Mouse (Mus musculus) T-cell, adult 2 months (primary cell): ENCODE results near the gene Irf2.

Source experiments
- DNase-seq: peaks from one replicate; pipeline ENCODE4 v3.0.0; 2022; ENCODE audit warnings: low spot score

Gene Irf2

DNA sequence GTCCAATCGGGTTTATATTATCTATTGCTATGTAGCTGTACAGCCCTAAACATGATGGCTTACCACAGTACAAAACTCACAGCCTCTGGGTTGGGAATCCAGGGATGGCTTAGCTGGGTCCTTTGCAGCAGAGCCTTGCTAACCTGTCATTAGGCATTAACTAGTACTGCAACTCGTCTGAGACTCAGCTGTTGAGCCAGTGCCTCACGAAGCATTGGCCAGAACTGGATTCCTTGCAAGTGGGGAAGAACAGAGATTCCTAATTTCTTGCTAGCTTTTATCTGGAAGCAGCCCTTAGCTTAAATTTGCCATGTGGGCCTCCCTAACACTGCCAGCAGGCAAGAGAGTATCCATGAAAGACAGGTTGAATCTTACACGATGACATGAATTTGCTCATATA lies 104.3 kb downstream of the Irf2 start:
- no peak for DNase-seq

DNA sequence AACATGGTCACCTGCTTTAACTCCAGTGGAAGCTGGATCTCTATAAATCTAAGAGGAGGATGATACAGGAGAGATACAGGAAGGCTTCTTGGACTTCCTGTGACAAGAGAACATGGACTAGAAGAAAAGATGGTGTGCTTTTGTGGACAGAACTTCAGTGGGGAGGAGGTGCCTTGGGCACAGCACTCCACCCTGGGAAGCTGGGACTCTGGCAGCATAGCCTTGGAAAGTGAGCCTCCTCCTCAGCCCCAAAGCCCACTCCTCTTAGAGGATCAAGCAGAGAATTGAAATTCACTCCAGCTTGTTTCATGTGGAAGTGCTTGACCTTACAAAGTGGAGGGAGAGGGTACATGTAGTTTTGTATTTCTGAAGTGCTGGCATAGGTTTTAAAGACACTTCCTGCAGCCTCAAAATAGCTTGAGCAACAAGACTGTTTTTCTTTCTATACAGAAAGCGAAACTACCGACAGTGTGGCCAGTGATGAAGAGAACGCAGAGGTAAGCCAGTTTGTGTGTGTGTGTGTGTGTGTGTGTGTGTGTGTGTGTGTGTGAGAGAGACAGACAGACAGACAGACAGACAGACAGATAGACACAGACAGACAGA lies 104.9 kb downstream of the Irf2 start:
- peak; percentile 72 for DNase-seq

DNA sequence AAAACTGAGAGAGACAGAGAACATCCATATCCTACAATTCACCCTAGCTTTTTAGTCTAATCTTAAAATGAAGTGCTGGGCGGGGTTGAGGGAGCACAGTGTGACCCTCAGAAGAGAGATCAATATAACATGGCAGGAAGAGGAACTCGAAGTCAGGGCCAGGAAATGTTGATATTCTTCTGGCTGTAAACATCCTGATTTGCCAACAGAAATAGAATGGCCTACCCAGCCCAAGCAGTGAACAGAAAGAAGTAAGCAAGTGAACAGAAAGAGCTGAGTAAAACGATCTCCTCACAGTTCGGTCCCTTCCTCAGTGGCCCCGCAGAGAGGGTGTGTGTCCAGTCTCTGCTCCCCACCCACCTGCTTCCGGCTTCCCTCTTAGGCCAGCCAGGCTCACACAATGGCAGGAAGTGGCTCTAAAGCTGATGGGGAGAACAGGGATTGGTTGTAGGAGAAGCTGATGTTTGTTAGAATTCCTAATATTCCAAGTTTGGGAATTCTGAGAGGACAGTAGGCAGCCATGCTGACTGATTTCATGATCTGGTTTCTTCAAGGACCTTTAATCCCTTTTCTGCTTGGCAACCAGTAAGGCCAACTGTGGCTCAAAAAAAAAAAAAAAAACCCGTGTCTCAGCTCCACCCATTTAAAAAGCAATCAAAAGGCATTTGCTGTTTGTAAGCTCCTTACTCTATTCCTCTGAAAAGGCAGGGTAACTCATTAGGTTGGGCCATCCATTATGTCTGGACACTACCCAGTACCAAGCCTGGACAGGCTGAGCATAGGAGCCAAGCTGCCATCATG lies 105.6 kb downstream of the Irf2 start:
- peak; percentile 74 for DNase-seq

DNA sequence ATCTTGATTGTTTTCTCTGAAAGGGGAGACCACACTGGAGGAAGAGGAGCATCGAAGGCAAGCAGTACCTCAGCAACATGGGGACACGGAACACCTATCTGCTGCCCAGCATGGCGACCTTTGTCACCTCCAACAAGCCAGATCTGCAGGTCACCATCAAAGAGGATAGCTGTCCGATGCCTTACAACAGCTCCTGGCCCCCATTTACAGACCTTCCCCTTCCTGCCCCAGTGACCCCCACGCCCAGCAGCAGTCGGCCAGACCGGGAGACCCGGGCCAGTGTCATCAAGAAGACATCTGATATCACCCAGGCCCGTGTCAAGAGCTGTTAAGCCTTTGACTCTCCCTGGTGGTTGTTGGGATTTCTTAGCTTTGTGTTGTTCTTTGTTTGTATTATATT lies 106.4 kb downstream of the Irf2 start:
- no peak for DNase-seq

DNA sequence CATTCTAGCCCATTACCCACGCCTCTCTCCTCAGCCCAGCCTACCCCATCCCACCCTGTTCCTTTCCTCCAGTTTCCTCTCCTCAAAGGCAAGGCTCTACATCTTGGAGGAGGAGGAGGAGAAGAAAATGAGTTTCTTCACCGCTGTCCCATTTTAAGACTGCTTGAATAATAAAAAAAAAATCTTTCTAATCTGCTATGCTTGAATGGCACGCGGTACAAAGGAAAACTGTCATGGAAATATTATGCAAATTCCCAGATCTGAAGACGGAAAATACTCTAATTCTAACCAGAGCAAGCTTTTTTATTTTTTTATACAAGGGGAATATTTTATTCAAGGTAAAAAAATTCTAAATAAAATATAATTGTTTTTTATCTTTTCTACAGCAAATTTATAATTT lies 107.4 kb downstream of the Irf2 start:
- no peak for DNase-seq

DNA sequence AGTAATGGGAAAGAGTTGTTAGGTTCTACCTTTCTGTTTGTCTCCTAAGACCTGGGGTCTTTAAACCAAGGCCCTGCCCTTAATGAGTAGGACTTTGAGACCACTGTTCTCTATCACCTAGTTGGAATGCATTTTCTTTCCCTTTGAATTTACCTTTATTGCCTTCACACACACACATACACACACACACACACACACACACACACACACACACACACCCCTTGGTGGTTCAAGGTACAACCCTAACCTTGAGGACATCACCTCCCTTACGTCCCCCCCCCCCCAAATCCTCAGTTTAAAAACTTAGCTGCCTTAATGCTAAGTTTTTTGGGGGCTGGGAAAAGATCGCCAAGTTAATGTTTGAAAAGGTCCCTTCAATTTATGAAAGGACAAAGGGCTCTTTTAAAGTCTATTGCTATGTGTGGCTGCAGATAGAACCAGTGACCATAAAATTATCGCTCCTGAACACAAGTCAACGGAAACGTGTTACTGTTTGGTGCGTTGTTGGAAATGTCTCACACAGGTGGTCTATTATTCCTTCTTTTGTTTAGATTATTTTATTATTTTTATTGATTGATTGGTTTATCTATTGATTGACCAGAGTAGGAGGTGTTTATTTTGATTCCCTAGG lies 108.6 kb downstream of the Irf2 start:
- no peak for DNase-seq

DNA sequence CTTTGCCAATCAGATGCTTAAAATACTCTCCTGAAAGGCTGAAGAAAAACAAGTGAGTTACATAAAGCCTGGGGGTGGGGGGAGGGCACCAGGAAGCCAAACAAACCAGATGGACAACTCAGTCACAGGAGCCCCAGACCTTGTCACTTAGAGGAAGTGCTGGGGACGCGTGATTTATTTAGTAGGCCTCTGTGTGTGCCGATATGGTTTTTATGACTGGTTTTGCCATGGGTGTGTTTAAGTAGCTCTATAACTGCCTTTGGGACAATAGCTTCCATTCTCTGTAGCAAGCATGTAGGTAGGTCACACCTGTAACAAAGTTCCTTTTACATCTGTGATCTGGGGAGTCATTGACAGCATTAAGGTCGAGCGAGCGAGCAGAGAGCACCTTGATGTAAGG lies 109.4 kb downstream of the Irf2 start:
- DNase-seq: no peak

DNA sequence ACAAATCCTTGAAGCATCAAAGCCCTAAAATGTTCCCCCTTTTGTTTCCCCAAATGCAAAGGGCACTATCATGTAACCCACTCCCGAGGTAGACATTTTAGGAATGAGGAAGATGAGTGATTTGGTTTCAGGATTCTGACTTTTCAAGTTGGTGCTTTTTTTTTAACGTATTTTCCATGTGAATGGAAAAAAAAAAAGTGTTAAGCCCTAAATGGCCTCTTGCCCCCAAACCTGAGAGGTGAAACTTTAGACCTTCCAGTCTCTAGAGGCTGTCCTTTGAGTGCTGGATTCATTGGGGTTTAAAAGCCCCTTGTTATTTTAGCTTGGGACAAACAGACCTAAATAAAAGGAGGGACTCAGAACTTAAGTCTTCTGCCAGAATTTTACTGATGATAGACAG lies 109.9 kb downstream of the Irf2 start:
- no peak for DNase-seq

DNA sequence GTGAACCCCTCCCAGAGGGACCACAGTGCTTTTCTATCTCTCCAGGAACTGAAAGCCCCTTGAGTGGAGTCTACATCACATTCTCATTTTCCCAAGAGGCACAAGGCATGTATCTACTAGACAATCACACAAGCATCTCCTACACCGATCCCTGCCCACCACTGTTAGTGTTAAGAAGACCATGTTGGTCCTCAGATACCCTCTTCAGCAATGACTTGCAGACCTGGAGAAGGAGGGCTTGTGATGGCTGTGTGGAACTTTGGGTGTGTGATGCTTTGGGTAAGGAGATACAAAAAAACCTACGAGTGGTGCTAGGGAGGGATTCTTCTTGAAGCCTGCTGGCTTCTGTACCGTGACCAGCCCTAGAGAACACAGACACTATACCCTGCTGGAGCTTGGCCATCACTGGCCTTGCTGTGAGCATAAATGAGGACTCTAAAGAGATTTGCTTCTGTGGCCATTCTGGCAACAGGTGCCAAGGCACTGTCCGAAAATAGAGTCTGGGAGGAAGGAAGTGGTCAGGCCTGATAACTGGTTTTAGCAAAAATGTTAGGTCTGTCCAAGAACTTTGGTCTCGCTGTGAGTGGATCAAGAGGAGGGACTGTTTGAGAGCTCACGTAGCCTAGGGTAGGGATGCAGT lies 110.8 kb downstream of the Irf2 start:
- DNase-seq: no peak

DNA sequence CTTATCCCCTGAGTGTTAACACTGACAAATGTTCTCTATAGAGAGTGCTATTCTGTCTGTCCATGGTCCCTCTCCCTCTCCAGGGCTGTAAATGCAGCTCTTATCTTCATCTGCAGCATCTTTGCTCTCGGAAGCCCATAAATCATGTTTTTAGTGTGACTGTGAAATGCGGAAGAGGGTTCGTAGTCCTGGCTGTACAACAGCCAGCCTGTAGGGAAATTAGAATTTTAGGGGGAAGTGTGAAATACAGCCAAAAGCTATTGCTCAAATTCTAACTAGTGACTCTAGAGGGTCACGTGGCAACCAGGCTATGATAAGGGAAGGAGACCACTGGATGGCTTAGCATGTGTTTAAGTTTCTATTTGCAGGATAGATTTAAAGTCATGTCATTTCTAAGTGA lies 112.0 kb downstream of the Irf2 start:
- no peak for DNase-seq

DNA sequence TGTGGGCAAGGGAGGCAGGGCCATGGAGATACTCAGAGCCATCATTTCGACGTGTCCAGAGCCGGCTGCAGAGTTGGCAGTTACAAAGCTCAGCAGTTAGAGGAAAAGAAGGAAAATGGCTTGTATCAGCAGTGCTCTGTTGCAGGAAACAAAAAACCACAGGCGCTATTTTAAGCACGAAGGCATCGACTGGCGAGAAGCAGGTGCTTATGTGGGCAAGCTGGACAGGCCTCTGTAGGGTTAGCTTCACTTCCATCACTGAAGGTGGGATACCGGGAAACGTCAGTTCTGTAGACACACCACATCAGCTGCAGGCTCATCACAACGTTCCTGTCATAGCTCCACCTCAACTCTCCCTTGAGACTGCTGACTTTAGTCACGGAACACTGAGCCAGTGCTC lies 112.8 kb downstream of the Irf2 start:
- no peak for DNase-seq

DNA sequence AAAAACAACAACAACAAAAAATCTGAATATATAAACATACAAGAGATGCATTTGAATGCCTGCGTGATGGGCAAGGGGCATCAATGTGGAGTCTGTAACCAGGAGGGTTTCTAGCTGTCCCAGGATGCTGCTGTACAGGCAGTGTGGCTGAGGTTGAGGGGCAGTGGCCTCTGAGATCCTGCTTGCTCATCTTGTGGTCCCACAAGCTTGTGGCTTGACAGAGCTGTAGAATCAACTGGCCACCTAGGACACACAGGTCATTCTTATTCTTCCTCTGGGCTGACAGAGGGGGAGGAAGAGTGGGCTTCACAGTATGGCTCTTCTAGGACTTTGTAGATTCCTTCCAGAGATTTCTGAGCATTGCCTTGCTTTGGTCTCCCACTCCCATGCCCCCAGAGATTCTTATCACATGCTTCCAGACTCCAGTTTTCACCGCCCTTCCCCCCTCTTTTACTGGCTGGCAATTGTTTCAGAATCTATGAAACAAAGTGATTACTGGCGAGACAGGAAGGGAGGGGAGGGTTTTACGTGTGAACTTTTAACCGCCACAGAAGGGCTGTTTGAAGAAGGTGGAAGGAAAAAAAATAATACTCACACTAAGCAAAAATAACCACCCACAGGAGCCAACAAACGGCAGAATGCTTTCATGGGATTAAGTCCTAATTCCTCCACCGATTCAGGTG lies 119.8 kb downstream of the Irf2 start:
- DNase-seq: peak; percentile 65

DNA sequence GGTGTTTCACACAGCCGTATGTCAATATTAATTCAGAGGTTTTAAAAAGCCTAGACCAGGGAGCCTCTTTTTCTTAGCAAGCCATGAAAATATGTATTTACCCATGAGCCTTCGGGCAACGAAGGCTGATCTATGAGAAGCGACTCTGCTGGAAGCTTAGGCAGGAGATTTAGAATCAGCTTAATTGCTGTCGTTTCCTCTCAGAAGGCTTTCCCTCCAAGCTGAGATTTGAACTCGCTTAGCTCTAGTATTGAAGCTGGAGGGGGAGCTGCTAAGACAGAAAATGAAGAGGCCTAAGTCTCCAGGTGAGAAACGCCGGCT lies 120.3 kb downstream of the Irf2 start:
- DNase-seq: no peak

DNA sequence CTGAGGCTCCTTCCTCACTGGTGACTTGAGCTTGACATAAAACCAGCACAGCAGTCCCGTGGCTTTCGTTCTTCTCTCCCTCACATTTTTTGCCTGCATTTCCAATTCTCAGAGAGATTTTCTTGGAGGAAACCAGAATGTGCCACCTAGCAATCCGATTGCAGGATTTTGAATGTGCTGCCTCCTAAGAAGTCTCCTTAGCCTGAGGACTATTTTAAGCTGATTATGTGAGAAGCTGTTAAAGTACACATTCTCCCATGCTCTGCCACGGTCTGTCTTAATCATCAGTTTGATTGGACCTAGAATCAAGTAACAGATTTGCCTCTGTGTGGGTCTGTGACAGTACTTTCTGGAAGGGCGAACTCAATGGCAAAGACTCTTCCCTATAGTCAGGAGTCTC lies 123.0 kb downstream of the Irf2 start:
- no peak for DNase-seq

DNA sequence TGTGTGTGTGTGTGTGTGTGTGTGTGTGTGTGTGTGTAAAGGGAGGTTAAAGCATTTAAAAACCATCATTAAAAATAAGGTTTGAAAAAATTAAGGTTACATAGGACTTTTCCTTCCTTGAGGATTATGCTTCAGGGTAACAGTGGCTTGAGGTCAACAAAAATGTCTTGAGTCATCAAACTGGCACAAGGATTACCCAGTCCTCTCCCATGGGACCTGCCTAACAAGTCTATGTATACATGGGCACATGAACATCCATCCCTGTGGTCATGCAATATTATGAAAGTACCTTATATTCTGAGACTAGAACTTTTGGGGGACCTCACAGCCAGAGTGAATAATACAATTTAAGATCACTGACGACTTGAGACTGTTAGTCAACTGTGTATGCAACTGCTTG lies 125.9 kb downstream of the Irf2 start:
- DNase-seq: no peak

DNA sequence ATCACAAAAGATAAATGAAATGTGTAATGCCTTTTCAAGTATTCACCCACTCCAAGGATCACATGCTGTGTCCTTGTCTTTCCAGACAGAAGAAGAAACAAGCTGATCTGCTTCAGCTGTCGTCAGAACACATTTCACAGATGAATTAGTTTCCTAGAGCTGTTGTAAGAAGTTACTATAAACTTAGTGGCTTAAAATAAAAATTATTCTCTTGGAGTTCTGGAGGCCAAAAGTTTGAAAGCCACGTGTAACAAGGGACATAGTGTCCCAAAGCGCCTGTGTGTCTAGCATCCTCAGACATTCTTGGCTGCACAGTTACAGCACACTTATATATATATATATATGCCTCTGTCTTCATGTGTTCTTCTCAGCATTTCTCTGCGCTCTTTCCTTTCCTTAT lies 127.9 kb downstream of the Irf2 start:
- DNase-seq: no peak

DNA sequence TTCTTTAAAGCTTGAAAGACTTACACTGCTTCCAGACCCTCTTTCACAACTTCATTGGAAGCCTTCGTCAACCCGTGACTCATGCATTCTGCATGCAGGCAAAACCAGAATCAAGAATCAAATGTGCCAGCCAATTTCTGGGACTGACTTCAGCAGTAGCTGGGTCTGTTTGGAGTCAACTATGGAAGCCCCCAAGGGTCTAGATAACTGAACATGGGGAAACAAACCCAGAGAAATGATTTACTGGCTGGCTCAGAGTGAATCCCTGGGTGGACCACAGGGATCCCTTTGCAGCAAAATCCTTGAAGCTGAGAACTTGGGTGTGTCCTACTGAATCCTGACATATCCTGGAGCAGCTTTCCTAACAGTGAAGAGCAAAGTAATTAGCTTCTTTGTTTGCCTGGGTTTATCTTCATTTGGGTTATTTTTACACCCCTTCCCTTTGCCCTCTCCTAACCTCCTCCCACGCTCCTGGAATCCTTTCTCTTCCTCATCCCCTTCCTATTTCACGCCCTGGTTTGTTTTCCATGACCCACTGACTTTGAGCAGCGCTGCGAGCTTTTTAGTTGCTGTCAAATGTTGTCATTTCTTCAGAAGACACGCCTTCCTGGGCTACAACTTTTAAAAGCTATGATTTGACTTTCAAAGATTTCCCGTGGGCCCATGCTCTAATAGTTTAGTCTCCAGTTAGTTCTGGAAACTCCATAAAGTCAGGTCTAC lies 129.0 kb downstream of the Irf2 start:
- no peak for DNase-seq

DNA sequence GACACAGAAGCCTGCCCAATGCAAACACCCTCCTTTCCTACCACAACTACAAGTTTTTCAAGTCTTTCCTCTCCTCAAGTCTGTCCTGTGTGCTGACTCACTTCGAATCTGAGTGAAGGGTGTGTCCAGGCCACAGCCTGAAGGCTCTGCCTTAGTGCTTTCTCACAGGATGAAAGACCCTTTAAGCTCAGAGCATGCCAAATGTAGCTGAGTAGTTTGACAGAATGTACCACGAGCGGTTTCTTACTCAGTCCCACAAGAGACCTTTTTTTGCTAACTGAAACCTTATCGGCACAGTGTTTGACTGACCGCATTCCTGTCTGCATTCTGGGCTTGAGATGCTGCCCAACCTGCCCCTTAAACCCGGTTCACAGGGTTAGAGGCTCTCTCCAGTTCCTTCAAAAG lies 130.0 kb downstream of the Irf2 start:
- DNase-seq: no peak

DNA sequence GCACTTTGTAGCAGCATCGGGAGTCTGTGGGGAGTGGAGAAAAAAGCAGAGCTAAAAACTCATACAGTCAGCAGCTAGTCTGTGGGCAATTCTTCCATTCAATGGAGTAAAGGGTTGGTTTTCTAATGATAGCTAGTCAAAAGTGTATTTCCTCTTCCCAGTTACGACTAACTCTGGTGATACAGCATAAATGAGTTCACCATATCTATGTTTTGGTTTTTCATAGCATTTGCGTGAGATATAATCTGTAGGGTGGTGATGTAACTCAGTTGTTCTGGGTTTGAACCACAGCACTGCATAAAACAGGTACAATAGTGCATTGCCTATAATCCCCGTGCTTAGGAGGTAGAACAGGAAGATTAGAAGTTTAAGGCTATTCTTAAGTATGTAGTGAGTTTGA lies 131.6 kb downstream of the Irf2 start:
- no peak for DNase-seq

DNA sequence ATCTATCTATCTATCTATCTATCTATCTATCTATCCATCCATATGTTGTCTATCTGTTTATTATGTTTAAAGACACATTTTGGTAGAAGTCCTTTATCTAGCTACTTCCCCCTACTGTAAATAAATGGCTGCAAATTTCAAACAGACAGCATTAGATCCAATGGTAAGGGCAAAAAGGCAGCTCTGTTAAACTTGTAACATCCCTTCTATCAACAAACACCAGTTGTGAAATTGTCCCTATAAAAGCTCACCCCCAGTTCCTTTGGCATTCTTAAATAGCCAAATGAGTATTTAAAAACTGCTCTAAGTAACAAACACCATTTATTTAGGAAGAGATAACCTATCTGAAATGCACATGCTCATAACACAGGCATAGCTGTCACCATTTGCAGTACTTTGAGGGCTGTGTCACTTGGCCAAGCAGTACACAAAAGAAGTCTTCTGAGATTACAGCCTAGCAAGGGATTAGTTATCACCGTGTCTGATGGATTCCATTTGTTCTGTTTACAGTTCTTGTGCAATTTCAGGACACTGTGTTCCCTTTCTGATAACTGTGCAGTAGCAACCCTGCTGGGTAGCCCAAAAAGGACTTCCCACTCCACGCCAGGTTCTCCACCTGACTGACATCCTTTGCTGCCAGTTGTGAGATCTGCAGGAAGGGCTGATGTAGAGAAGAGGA lies 136.2 kb downstream of the Irf2 start:
- DNase-seq: no peak

DNA sequence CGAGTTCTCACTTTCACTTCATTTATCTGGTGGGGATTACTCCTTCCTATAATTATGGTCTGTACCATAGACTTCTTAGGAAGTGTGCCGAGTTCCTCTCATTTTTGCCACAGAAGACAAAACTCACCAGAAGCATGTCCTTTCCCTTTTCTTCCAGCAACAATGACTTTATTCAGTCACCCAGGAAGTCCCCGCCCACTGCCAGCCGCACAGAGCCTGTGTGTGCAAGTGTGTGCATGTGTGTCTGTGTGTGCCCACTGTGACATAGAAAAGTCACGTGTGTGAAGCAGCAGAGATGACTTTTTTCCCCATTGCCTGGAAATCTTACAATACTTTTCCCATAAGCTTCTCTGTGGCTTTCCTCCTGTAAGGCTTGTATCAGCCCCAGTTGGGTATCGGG lies 141.8 kb downstream of the Irf2 start:
- peak; percentile 6 for DNase-seq
